Mouse (Mus musculus) thymus, adult 2 months (tissue): ENCODE results near the gene Smco4. TPM values are rescaled to one million over a fixed set of nuclear protein-coding genes. Genes with fewer than 3 reads are reported as not detected.

ENCODE experiments used
- DNase-seq: peaks from one replicate; pipeline ENCODE4 v3.0.0; 2021
- H3K27ac ChIP-seq: fragments of 200-500 bp; 2 replicates; pipeline ENCODE4 v1.5.1; 2012; ENCODE audit warnings: low read length, control low read depth; ENCODE audit not compliant: control insufficient read depth, insufficient read depth
- H3K27me3 ChIP-seq: fragments of 200-500 bp; 2 replicates; pipeline ENCODE4 v1.6.1; 2012; ENCODE audit warnings: mild to moderate bottlenecking, low read length, moderate library complexity, mixed read lengths; ENCODE audit not compliant: control insufficient read depth, insufficient read depth
- H3K36me3 ChIP-seq: fragments of 200-500 bp; 2 replicates; pipeline ENCODE4 v1.6.1; 2012; ENCODE audit warnings: mild to moderate bottlenecking, low read length, moderate library complexity; ENCODE audit not compliant: control insufficient read depth, insufficient read depth
- H3K4me1 ChIP-seq: fragments of 200-500 bp; replicated peaks from 2 replicates; pipeline ENCODE4 v1.6.1; 2012; ENCODE audit warnings: low read length; ENCODE audit not compliant: control insufficient read depth, insufficient read depth
- H3K4me3 ChIP-seq: fragments of 200-500 bp; 2 replicates; pipeline ENCODE4 v1.5.1; 2012; ENCODE audit warnings: mild to moderate bottlenecking, low read length, control low read depth, moderate library complexity; ENCODE audit not compliant: control insufficient read depth, insufficient read depth
- CTCF ChIP-seq: fragments of 200-500 bp; IDR thresholded peaks from 2 replicates; pipeline ENCODE4 v1.5.1; 2012; ENCODE audit warnings: mild to moderate bottlenecking, control low read depth, low read length, moderate library complexity, borderline replicate concordance; ENCODE audit not compliant: control insufficient read depth, poor library complexity, insufficient read depth; ENCODE audit errors: extremely low read depth
- POLR2A ChIP-seq: fragments of 200-500 bp; IDR thresholded peaks from 2 replicates; pipeline ENCODE4 v1.6.1; 2012; ENCODE audit warnings: mild to moderate bottlenecking, low read length, control low read depth, moderate library complexity; ENCODE audit not compliant: control insufficient read depth, poor library complexity, insufficient read depth; ENCODE audit errors: extremely low read depth
- WGBS: fragments of 180-500 bp; shearing (Covaris S2); methylation state at CpG from one replicate; pipeline ENCODE4 v1.1.7; 2018; 5-methylcytosine and 5-hydroxymethylcytosine counted together
- polyA plus RNA-seq: library from polyadenylated mRNA; depleted of rRNA; stranded (reverse); fragments of >200 nt; gene quantifications from 2 replicates; pipeline ENCODE4 v1.2.3, GENCODE M21; 2012

Smco4 gene
- polyA plus RNA-seq, 1 experiment: 8.8 TPM

GRCm38 (mm10) chr9:15528368-15528767, 35.1 kb downstream of the Smco4 start:
- Histone ChIP-seq H3K27me3 (no peaks in the 10 kb centered on the region), H3K27ac (no peak overlapping the region), H3K4me3 (no peak overlapping the region), H3K4me1 (peaks cover 33% of the 10 kb centered on the region), H3K36me3 (no peaks in the 10 kb centered on the region)
- no peak for DNase-seq
- 98% methylated on average over 7 of the region's 7 CpGs for WGBS
- TF ChIP-seq POLR2A: no peak

- WGBS: 85% methylated on average over 8 of the region's 8 CpGs
- no peak for DNase-seq
- Histone ChIP-seq H3K27me3 (no peaks in the 10 kb centered on the region), H3K36me3 (no peaks in the 10 kb centered on the region), H3K4me1 (peaks cover 41% of the 10 kb centered on the region), H3K4me3 (no peak overlapping the region), H3K27ac (peak overlapping the region; percentile 22; the same call in 1 of the 2 replicates)
- TF ChIP-seq CTCF: no peak
- no peak for TF ChIP-seq POLR2A
Measured at GRCm38 (mm10) chr9:15529275-15529964, 36.2 kb downstream of the Smco4 start.

GRCm38 (mm10) chr9:15529965-15530320, 36.7 kb downstream of the Smco4 start:
- H3K27ac ChIP-seq: no peak overlapping the region
- DNase-seq: peak; percentile 54
- H3K4me1 ChIP-seq: peaks cover 41% of the 10 kb centered on the region
- H3K36me3 ChIP-seq: no peaks in the 10 kb centered on the region
- H3K27me3 ChIP-seq: no peaks in the 10 kb centered on the region
- 80% methylated on average over 2 of the region's 2 CpGs for WGBS
- TF ChIP-seq CTCF: no peak
- no peak overlapping the region for H3K4me3 ChIP-seq

- 84% methylated on average over 5 of the region's 5 CpGs for WGBS
- no peak overlapping the region for H3K27ac ChIP-seq
- no peaks in the 10 kb centered on the region for H3K36me3 ChIP-seq
- H3K27me3 ChIP-seq: no peaks in the 10 kb centered on the region
- DNase-seq: no peak
- peaks cover 30% of the 10 kb centered on the region for H3K4me1 ChIP-seq
- no peak overlapping the region for H3K4me3 ChIP-seq
- TF ChIP-seq POLR2A: no peak
- no peak for TF ChIP-seq CTCF
Measured at GRCm38 (mm10) chr9:15531204-15531603, 38.0 kb downstream of the Smco4 start.

GRCm38 (mm10) chr9:15533336-15534070, 40.3 kb downstream of the Smco4 start:
- H3K27me3 ChIP-seq: no peaks in the 10 kb centered on the region
- H3K4me1 ChIP-seq: peaks cover 27% of the 10 kb centered on the region
- H3K27ac ChIP-seq: no peak overlapping the region
- no peaks in the 10 kb centered on the region for H3K36me3 ChIP-seq
- TF ChIP-seq CTCF (no peak), POLR2A (no peak)
- DNase-seq: peak; percentile 41
- H3K4me3 ChIP-seq: no peak overlapping the region
- 31% methylated on average over 11 of the region's 11 CpGs for WGBS

GRCm38 (mm10) chr9:15534110-15534509, 40.9 kb downstream of the Smco4 start:
- 93% methylated on average over 2 of the region's 2 CpGs for WGBS
- H3K36me3 ChIP-seq: no peaks in the 10 kb centered on the region
- no peaks in the 10 kb centered on the region for H3K27me3 ChIP-seq
- TF ChIP-seq POLR2A (no peak), CTCF (no peak)
- DNase-seq: no peak
- H3K4me1 ChIP-seq: peaks cover 24% of the 10 kb centered on the region
- no peak overlapping the region for H3K27ac ChIP-seq
- H3K4me3 ChIP-seq: no peak overlapping the region

- no peak overlapping the region for H3K4me3 ChIP-seq
- H3K4me1 ChIP-seq: peaks cover 15% of the 10 kb centered on the region
- WGBS: 98% methylated on average over 5 of the region's 5 CpGs
- no peak overlapping the region for H3K27ac ChIP-seq
- DNase-seq: no peak
- H3K36me3 ChIP-seq: no peaks in the 10 kb centered on the region
- TF ChIP-seq CTCF: no peak
- TF ChIP-seq POLR2A: no peak
- no peaks in the 10 kb centered on the region for H3K27me3 ChIP-seq
Measured at GRCm38 (mm10) chr9:15535418-15535817, 42.2 kb downstream of the Smco4 start.
